8 mouse cellular contexts compared by ENCODE assay signal in the genomic region with DNA sequence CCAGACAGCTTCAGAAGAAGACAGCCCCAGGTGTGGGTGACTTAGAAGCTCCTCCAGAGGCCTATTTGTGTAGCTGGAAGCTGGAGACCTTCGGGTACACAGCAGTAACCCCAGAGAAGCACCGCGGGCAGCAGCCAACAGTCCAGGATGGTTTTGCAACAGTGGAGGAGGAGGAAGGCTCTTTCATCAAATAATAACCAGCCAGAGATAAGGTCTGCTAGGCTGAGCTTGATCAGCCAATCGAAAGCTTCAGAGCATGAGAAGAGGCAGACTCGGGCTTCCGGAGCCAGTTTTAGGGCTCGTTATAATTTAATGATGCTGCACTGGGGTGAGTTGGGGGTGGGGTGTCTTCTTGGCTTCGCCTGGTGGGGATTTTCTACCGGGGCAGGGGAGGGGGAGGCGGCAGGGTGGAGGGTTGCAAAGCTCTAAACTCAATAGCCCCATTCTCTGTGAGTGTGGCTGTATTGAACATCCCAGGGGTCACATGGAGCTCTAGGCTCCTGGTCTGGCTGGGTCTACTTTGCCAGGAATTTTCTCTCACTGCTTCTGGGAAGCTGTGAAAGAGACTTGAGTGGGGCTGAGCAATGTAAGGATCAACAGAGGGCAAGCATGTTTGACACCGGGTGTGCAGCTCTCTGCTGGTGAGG. TPM values are rescaled to one million over a fixed set of nuclear protein-coding genes. Genes with fewer than 3 reads are reported as not detected.
DNase-seq lines count a peak whose midpoint lies in the region; ATAC-seq and TF ChIP-seq lines count a peak whose summit lies in the region.

A gene (minus strand): TSS at position 167 of the 647 bp plus-strand sequence.

- H3K4me2 ChIP-seq in lung, embryonic 14.5 days, result no peak within 1 kb of the TSS

- no peak for TF ChIP-seq EP300 in MEL (IDR thresholded peaks at IDR 0.05; ENCODE audit: low read depth in 1 of 2, low read length in 2 of 2)

- H3K9ac ChIP-seq in MEL (ENCODE audit: control insufficient read depth, low read depth, low read length, poor library complexity, severe bottlenecking), result no peak within 1 kb of the TSS
- H3K9ac ChIP-seq in lung, embryonic 14.5 days, result no peak within 1 kb of the TSS

- peaks cover 0 to 4% of the 10 kb centered on the region in 2 experiments; a peak in 2 of 4 replicates for H3K27me3 ChIP-seq in MEL (ENCODE audit: control insufficient read depth in 1 of 2, insufficient read depth in 2 of 2, low read length in 2 of 2)
- no peaks in the 10 kb centered on the region for H3K27me3 ChIP-seq in lung, embryonic 14.5 days (ENCODE audit: insufficient read depth, low read length)

- 54% methylated on average over 11 of the region's 11 CpGs for WGBS in lung, embryonic 14.5 days

- H3K36me3 ChIP-seq in MEL (ENCODE audit: control insufficient read depth in 1 of 2, insufficient read depth in 2 of 2, low read length in 2 of 2), result no peaks in the 10 kb centered on the region
- no peaks in the 10 kb centered on the region for H3K36me3 ChIP-seq in lung, embryonic 14.5 days (ENCODE audit: insufficient read depth)

- TF ChIP-seq CTCF in MEL (IDR thresholded peaks at IDR 0.05 in 2 of 3, conservative IDR thresholded peaks at IDR 0.05 in 1 of 3; ENCODE audit: control insufficient read depth in 1 of 3, insufficient read depth in 1 of 3, low read depth in 2 of 3, low read length in 3 of 3, poor library complexity in 1 of 3, severe bottlenecking in 1 of 3), result no peak
- TF ChIP-seq CTCF in lung, embryonic 14.5 days (IDR thresholded peaks at IDR 0.05; ENCODE audit: low read depth), result no peak

- no peak for TF ChIP-seq POLR2A in MEL (IDR thresholded peaks at IDR 0.05; ENCODE audit: control insufficient read depth in 1 of 2, insufficient read depth in 1 of 2, low read depth in 1 of 2, low read length in 2 of 2, poor library complexity in 1 of 2)

- ATAC-seq in lung, embryonic 14.5 days (ENCODE audit: insufficient read depth), result no peak
- ATAC-seq in megakaryocyte, adult 5-6 weeks (ENCODE audit: poor library complexity, severe bottlenecking), result no peak

- DNase-seq in MEL (ENCODE audit: low read depth, low spot score), result no peak
- DNase-seq in heart, adult 8-10 months (ENCODE audit: low spot score), result no peak
- DNase-seq in kidney, postnatal 36 days, result peak; percentile 40 to 65
- no peak for DNase-seq in lung, embryonic 14.5 days
- no peak for DNase-seq in T-cell, adult 2 months (ENCODE audit: low spot score)
- no peak for DNase-seq in frontal cortex, postnatal 14 days (ENCODE audit: low spot score in 2 of 2)

- TF ChIP-seq RAD21 in MEL (IDR thresholded peaks at IDR 0.05; ENCODE audit: low read depth, low read length), result no peak

- no peaks in the 10 kb centered on the region for H3K79me2 ChIP-seq in MEL (ENCODE audit: control insufficient read depth, insufficient read depth, low read length, poor library complexity)

- no peak within 1 kb of the TSS for H3K27ac ChIP-seq in MEL (ENCODE audit: control insufficient read depth, low read depth, low read length)
- H3K27ac ChIP-seq in brown adipose tissue, adult 24 weeks (replicated peaks; ENCODE audit: low read depth, low read length), result no peak within 1 kb of the TSS
- no peak within 1 kb of the TSS for H3K27ac ChIP-seq in lung, embryonic 14.5 days (ENCODE audit: low read depth)

- no peaks in the 10 kb centered on the region for H3K4me1 ChIP-seq in MEL (ENCODE audit: control insufficient read depth in 1 of 2, insufficient read depth in 2 of 2, low read length in 2 of 2)
- H3K4me1 ChIP-seq in brown adipose tissue, adult 24 weeks (ENCODE audit: control insufficient read depth, insufficient read depth, insufficient read length, low read length), result no peaks in the 10 kb centered on the region
- H3K4me1 ChIP-seq in lung, embryonic 14.5 days (ENCODE audit: insufficient read depth), result no peaks in the 10 kb centered on the region; the same call in 1 of the 2 replicates

- H3K9me3 ChIP-seq in MEL (replicated peaks; ENCODE audit: insufficient read depth, low read length), result no peaks in the 10 kb centered on the region
- H3K9me3 ChIP-seq in lung, embryonic 14.5 days (ENCODE audit: low read depth, low read length), result no peaks in the 10 kb centered on the region

- H3K4me3 ChIP-seq in MEL (ENCODE audit: control insufficient read depth in 1 of 2, insufficient read depth in 1 of 2, low read depth in 2 of 2, low read length in 2 of 2), result no peak within 1 kb of the TSS
- no peak within 1 kb of the TSS for H3K4me3 ChIP-seq in brown adipose tissue, adult 24 weeks (ENCODE audit: insufficient read depth, low read depth, low read length)
- no peak within 1 kb of the TSS for H3K4me3 ChIP-seq in lung, embryonic 14.5 days (ENCODE audit: low read depth, low read length)

TF ChIP-seq in MEL, 35 proteins besides CTCF, POLR2A, EP300 and RAD21:
- TF ChIP-seq TAL1 (IDR thresholded peaks at IDR 0.05; ENCODE audit: low read length) (no peak), CHD1 (IDR thresholded peaks at IDR 0.05; ENCODE audit: low read depth, low read length) (no peak), ETS1 (IDR thresholded peaks at IDR 0.05; ENCODE audit: low read depth, low read length) (no peak)

RNA-seq across cellular contexts. Expression of the gene that starts here (rescaled TPM):
- 31.4 and 37.1 TPM in 2 replicates for total RNA-seq in MEL (2012; rRNA removed)
- 100 to 1,000 TPM in 1 of 2 experiments, 10 to 100 TPM in 1; 26.2 to 327 TPM for polyA plus RNA-seq in MEL (2012; ENCODE audit: insufficient read depth in 1 of 2, insufficient read length in 2 of 2, low read depth in 1 of 2, low replicate concordance in 2 of 2, missing spikeins in 1 of 2)
- polyA plus RNA-seq in brown adipose tissue, adult 24 weeks (2012; ENCODE audit: insufficient read depth, insufficient read length, missing spikeins), result 110 and 122 TPM in 2 replicates
- 100 to 1,000 TPM; 170 to 216 (median 189) TPM for total RNA-seq in heart, adult 8-10 months (2022)
- polyA plus RNA-seq in lung, embryonic 14.5 days (2014; fragmentation: Nextera tagmentation; extraction: Ambion mirVana), result 29.4 and 31.0 TPM in 2 replicates
- total RNA-seq in megakaryocyte, adult 5-6 weeks (2015), result 1.7 and 1.8 TPM in 2 replicates
- 4.4 and 9.3 TPM in 2 replicates for total RNA-seq in megakaryocyte, adult 5-6 weeks (2017)

Comparison
In these comparisons a context has a peak if more than half of its experiments do, and no peak if none do; other contexts are left out.
1. DNase-seq: peak in kidney, postnatal 36 days (2 of 2); none in MEL (single experiment), heart, adult 8-10 months (single experiment), lung, embryonic 14.5 days (single experiment), T-cell, adult 2 months (single experiment) and frontal cortex, postnatal 14 days (0 of 2).